26 mouse cellular contexts compared by ENCODE assay signal in the genomic region with DNA sequence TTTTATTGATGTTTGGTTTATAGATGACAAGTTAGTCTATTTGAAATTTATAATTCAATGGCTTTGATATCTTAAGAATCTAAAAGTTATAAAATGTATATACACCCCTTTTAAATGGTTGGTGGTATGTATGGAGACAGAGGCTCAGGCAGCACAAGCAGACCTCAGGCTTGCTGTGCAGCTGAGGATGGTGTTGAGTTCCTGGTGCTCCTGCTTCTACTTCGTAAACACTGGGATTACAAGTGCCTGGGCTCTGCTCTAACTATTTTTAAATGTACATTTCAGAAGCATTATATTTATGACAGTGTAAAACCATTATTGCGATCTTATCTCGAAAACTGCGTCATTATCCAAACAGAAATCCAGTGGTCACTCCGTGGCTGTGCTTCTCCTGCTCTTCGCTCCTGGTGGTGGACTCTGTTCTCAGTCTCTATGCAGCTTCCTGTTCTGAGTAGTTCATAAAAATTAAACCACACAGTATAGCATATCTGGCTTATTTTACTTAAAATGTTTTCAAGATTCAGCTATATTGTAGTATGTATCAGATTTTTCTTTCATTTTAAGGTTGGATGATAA. TPM values are rescaled to one million over a fixed set of nuclear protein-coding genes. Genes with fewer than 3 reads are reported as not detected.
A peak's percentile ranks its signal among the peaks of the same experiment; 100 is the strongest.
DNase-seq lines count a peak whose midpoint lies in the region; ATAC-seq lines count a peak whose summit lies in the region.
"Had no signal": no experiment of that assay in that cellular context is flagged by ENCODE, and none has a peak within 500 bp of the region (broad histone marks: within the 10 kb centered on the region; RNA-seq: fewer than 3 reads in every experiment).

No protein-coding gene starts in this region.

- H3K27ac ChIP-seq in heart, embryonic 12.5 days (ENCODE audit: poor library complexity, severe bottlenecking), result no peak overlapping the region
- no peak overlapping the region; the same call in 1 of the 2 replicates for H3K27ac ChIP-seq in liver, embryonic 16.5 days (ENCODE audit: low read length)
- no peak overlapping the region for H3K27ac ChIP-seq in embryonic facial prominence, embryonic 10.5 days (replicated peaks)
- H3K27ac ChIP-seq: embryonic facial prominence, embryonic 13.5 days; forebrain, embryonic 12.5 days; heart, embryonic 10.5 days; hindbrain, postnatal 0 days; limb, embryonic 12.5 days; midbrain, embryonic 10.5 days had no signal

- H3K9me3 ChIP-seq in heart, embryonic 12.5 days (replicated peaks), result no peaks in the 10 kb centered on the region
- no peaks in the 10 kb centered on the region for H3K9me3 ChIP-seq in megakaryocyte, embryonic 14.5 days
- H3K9me3 ChIP-seq in liver, embryonic 16.5 days (replicated peaks; ENCODE audit: control insufficient read depth, low read length), result no peaks in the 10 kb centered on the region
- no peaks in the 10 kb centered on the region for H3K9me3 ChIP-seq in embryonic facial prominence, embryonic 10.5 days
- H3K9me3 ChIP-seq: embryonic facial prominence, embryonic 13.5 days; forebrain, embryonic 12.5 days; heart, embryonic 10.5 days; limb, embryonic 12.5 days; midbrain, embryonic 10.5 days had no signal

- peaks cover 3% of the 10 kb centered on the region; the same call in 1 of the 2 replicates for H3K4me1 ChIP-seq in heart, embryonic 12.5 days (replicated peaks)
- peaks cover 11% of the 10 kb centered on the region for H3K4me1 ChIP-seq in megakaryocyte, embryonic 14.5 days
- peaks cover 2% of the 10 kb centered on the region; the same call in 1 of the 2 replicates for H3K4me1 ChIP-seq in liver, embryonic 16.5 days (ENCODE audit: control insufficient read depth, low read depth, low read length)
- no peaks in the 10 kb centered on the region for H3K4me1 ChIP-seq in embryonic facial prominence, embryonic 10.5 days
- H3K4me1 ChIP-seq: embryonic facial prominence, embryonic 13.5 days; forebrain, embryonic 12.5 days; limb, embryonic 12.5 days; midbrain, embryonic 10.5 days had no signal

- DNase-seq in heart, postnatal 36 days, result no peak
- no peak for DNase-seq in B cell, adult 2 months
- no peak for DNase-seq in embryonic facial prominence, embryonic 10.5 days (ENCODE audit: low spot score)
- DNase-seq: adrenal gland, postnatal 36 days; cerebellum, adult 11-12 months; heart, postnatal 10 days; kidney, adult 8-10 months; kidney, postnatal 14 days; lung, adult 18-20 months; lung, postnatal 4 days; right cerebral cortex, adult 18-20 months; thymus, adult 18-20 months; thymus, postnatal 36 days had no signal

- no peak overlapping the region for H3K4me3 ChIP-seq in heart, embryonic 12.5 days
- peak overlapping the region; percentile 17 for H3K4me3 ChIP-seq in megakaryocyte, embryonic 14.5 days (replicated peaks)
- peak overlapping the region; percentile 15; the same call in 1 of the 2 replicates for H3K4me3 ChIP-seq in liver, embryonic 16.5 days (ENCODE audit: low read depth, low read length)
- no peak overlapping the region for H3K4me3 ChIP-seq in embryonic facial prominence, embryonic 10.5 days
- H3K4me3 ChIP-seq: embryonic facial prominence, embryonic 13.5 days; erythroblast, embryonic 14.5 days; forebrain, embryonic 12.5 days; heart, embryonic 10.5 days; limb, embryonic 12.5 days; midbrain, embryonic 10.5 days had no signal

- 65% methylated on average over 6 of the region's 6 CpGs for WGBS in heart, embryonic 12.5 days
- WGBS in liver, embryonic 16.5 days (ENCODE audit: insufficient replicate concordance), result 48% methylated on average over 6 of the region's 6 CpGs
- 91% methylated on average over 6 of the region's 6 CpGs for WGBS in embryonic facial prominence, embryonic 10.5 days

- H3K36me3 ChIP-seq in heart, embryonic 12.5 days, result no peaks in the 10 kb centered on the region
- peaks cover 2% of the 10 kb centered on the region for H3K36me3 ChIP-seq in megakaryocyte, embryonic 14.5 days (replicated peaks; ENCODE audit: low read length)
- no peaks in the 10 kb centered on the region for H3K36me3 ChIP-seq in liver, embryonic 16.5 days (ENCODE audit: control insufficient read depth, insufficient read depth)
- H3K36me3 ChIP-seq in embryonic facial prominence, embryonic 10.5 days (replicated peaks), result no peaks in the 10 kb centered on the region
- H3K36me3 ChIP-seq: embryonic facial prominence, embryonic 13.5 days; forebrain, embryonic 12.5 days; heart, embryonic 10.5 days; limb, embryonic 12.5 days; midbrain, embryonic 10.5 days had no signal

- no peak for ATAC-seq in heart, embryonic 12.5 days (ENCODE audit: insufficient number of reproducible peaks, low FRiP score)
- no peak for ATAC-seq in megakaryocyte, adult 5-6 weeks (ENCODE audit: poor library complexity, severe bottlenecking)
- ATAC-seq in liver, embryonic 16.5 days (ENCODE audit: low read depth), result peak; percentile 41; the same call in 1 of the 2 replicates
- ATAC-seq: hindbrain, postnatal 0 days; midbrain, embryonic 16.5 days; Patski had no signal

- 0 out of 2 replicates have a peak overlapping the region, but pooled peaks have one; percentile 3 for H3K4me2 ChIP-seq in heart, embryonic 12.5 days
- H3K4me2 ChIP-seq in liver, embryonic 16.5 days (ENCODE audit: low read depth, low read length), result no peak overlapping the region
- H3K4me2 ChIP-seq: embryonic facial prominence, embryonic 13.5 days; forebrain, embryonic 12.5 days; limb, embryonic 12.5 days had no signal

- no peak overlapping the region for H3K9ac ChIP-seq in heart, embryonic 12.5 days
- H3K9ac ChIP-seq in liver, embryonic 16.5 days (ENCODE audit: low read depth, low read length), result no peak overlapping the region
- H3K9ac ChIP-seq: embryonic facial prominence, embryonic 13.5 days; forebrain, embryonic 12.5 days; limb, embryonic 12.5 days had no signal

- H3K27me3 ChIP-seq in heart, embryonic 12.5 days (replicated peaks), result no peaks in the 10 kb centered on the region
- H3K27me3 ChIP-seq in megakaryocyte, embryonic 14.5 days (replicated peaks), result no peaks in the 10 kb centered on the region
- H3K27me3 ChIP-seq in liver, embryonic 16.5 days (ENCODE audit: control insufficient read depth, insufficient read depth, low read depth, low read length), result no peaks in the 10 kb centered on the region
- H3K27me3 ChIP-seq in embryonic facial prominence, embryonic 10.5 days (replicated peaks; ENCODE audit: low read depth, poor library complexity, severe bottlenecking), result no peaks in the 10 kb centered on the region
- H3K27me3 ChIP-seq: embryonic facial prominence, embryonic 13.5 days; forebrain, embryonic 12.5 days; limb, embryonic 12.5 days; Patski had no signal

- intact Hi-C loops in heart, postnatal 36 days (cut with DNase I), result no loop called here

RNA-seq across cellular contexts. Expression of a gene that starts 31.5 kb away (rescaled TPM):
- polyA plus RNA-seq in heart, embryonic 12.5 days (2016; fragmentation: Nextera tagmentation; extraction: Ambion mirVana), result 11.6 and 14.7 TPM in 2 replicates
- total RNA-seq in heart, postnatal 36 days (2021), result 10 to 100 TPM; 41.1 to 43.4 TPM
- 16.1 and 80.7 TPM in 2 replicates for polyA plus RNA-seq in megakaryocyte, embryonic 14.5 days (2012; ENCODE audit: insufficient read depth, low replicate concordance)
- 1.6 and 2.7 TPM in 2 replicates for total RNA-seq in megakaryocyte, adult 5-6 weeks (2015)
- 1.0 and 2.8 TPM in 2 replicates for total RNA-seq in megakaryocyte, adult 5-6 weeks (2017)
- 6.7 and 7.1 TPM in 2 replicates for polyA plus RNA-seq in liver, embryonic 16.5 days (2015; fragmentation: Nextera tagmentation; extraction: Ambion mirVana)
- polyA plus RNA-seq in embryonic facial prominence, embryonic 10.5 days (2016; fragmentation: Nextera tagmentation; extraction: Ambion mirVana), result 11.5 and 12.9 TPM in 2 replicates

Comparison
In these comparisons a context has a peak if more than half of its experiments do, and no peak if none do; other contexts are left out.
1. H3K4me3 ChIP-seq: peak in megakaryocyte, embryonic 14.5 days (single experiment) and liver, embryonic 16.5 days (single experiment); none in heart, embryonic 12.5 days (single experiment) and embryonic facial prominence, embryonic 10.5 days (single experiment).